Mouse (Mus musculus) 3T3-L1 (cell line): ENCODE data around the gene Klhl2.

Source experiments
- DNase-seq: peaks from one replicate; pipeline ENCODE4 v3.0.0-alpha.2; 2015; ENCODE audit warnings: low read depth, low spot score

The Klhl2 gene

DNA sequence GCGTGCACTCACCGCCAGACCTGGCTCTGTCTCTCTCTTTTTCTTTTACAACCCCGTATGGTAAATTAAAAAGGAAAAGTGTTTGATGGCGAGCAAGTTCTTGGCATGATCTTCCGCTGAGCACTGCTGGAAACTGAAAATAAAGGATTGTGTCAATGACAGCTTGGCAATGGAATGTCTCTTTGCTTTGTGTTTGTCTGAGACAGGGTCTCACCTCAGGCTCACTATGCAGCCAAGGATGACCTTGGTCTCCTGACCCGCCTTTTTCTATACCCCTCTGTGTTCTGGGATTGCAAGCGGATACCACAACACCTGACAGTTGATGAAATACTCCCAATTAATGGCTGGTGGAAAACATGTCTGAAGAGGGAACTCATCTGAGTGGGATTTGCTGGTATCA lies 80.2 kb downstream of the Klhl2 start:
- no peak for DNase-seq

DNA sequence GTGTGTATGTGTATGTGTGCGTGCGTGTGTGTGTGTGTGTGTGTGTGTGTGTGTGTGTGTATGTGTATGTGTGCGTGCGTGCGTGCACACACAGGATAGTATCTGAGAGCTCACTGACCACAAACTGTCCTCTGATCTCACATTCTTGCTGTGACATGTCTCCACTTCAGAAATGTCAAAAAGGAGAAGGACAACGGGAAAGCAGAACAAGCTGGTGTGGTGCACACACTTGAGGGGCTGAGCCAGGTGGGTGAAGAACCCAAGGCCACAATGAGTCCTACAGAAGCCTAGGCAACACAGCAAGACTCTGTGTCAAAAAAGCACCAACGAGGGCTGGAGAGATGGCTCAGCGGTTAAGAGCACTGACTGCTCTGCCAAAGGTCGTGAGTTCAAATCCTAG lies 81.2 kb downstream of the Klhl2 start:
- DNase-seq: no peak

DNA sequence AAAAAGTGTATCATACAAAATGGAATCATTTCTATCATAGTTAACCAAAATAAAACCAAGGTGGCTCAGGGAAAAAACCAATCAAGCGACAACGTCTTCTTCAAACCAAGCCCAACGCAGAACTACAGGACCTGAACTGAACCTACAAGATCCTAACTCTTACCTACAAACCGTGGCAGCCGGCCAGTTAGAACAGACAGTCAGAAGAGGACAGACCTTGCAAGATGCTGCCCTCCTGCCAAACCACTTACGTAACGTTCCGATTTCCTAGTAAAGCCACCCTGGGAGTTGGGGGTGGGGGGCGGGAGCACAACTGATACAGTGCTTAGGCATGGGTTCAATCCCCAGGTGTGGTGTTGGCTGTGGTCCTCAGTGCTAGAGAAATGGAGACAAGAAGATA lies 82.8 kb downstream of the Klhl2 start:
- DNase-seq: no peak

DNA sequence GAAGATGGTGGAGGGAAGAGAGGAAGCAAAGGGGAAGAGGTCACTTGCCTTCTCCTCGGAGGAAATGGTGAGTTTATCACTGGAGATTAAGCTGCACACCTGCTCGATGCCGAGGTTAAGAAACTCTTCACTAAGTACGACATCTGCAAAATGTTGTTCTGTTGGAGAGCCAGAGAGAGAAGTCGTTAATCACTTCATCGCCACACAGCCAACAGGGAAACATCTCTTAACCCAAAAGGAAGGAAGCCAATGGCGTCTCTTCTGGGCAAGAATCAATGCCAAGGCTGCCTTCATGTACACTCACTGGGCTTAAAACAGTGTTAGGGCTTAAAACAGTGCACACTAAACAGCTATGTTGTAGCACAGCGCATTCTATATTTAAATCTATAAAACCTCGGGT lies 85.7 kb downstream of the Klhl2 start:
- no peak for DNase-seq

DNA sequence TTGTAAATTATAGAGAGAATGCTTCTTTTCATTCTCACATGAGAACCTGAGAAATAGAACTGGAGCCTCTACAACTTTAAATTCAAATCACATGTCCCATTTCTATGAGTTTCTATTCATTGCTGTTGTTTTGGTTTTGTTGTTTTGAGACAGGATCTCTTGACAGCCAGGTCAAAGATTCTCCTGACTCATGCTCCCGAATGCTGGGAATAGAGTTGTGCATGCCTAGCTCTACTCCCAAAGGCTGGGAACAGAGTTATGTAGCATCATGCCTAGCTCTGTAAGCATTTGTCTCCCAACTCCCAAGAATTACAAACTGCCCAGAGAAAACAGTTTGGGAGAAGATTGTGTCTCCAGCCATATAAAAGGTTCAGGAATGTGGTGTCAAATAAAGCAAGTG lies 87.1 kb downstream of the Klhl2 start:
- DNase-seq: peak; percentile 19

DNA sequence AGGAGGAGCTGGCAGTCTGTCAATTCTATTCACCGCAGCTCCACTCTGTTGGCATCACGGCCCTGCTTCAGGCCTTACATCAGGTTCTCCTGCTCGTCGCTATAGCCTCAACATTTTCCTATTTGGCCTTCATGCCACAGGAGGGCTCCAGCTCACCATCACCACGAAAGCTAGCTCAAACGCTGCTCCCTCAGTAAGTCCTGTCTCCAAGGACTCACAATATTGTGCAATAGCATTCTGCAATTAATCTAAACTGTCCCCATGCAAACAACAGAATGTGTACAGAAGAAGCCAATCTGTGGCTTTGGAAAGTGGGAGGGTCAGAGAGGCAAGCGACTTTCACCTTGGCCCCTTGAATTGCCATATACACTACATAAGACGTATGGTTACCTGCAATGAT lies 88.4 kb downstream of the Klhl2 start:
- peak; percentile 59 for DNase-seq

DNA sequence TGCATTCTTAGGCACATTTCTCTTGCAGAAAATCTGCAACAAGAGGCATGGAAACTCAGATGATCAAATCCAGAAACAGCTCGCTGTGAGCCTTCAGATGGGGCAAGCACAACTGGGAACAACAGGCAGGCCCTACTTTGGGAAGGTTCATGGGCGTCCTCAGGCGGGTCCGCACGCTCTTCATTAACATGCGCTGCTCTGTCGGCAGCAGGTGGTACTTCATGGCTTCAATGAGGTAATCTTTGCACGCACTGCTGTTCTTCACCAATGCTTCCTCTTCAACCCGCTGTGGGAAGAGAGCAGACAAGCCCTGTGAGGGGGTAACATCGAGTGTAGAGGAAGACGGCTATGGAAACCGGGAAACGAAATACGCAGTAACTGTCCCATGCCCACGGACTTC lies 91.9 kb downstream of the Klhl2 start:
- DNase-seq: no peak

DNA sequence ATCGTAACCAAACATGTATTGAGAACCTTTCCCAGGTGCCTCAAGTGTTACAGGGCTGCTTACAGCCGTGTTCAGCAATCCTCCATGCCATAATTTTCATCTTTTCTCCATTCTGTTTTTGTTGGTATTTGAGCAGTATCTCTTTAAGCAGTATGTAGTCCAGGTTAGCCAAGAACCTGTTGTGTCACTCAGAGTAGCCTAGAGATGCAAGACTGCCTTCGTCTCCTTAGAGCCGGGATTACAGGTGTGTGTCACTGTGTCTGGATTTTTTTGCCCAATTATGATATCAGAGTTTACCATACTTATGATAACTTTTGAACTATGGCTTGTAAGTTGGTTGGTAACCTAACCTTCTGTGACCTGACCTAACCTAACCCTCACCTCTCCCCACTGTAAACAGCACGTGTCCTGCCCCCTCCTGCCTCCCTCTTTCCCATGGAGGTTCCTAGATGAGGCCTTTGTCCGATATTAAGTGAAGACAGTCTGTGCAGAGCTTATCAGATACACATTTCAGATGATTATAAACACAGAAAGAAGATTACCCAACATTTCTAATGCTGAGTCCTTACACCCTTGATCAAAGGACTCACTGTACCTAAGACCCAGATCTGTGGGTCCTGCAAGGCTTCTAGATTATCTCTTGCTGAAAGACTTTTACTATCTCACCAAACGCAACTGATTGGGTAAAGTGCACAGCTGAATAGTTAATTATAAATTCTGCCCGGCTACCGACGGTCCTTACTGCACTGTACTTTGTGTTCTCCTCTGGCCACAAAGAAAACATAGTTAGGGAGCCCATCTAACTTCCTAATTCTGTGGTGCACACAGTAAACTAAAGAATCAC lies 103.4 kb downstream of the Klhl2 start:
- no peak for DNase-seq

DNA sequence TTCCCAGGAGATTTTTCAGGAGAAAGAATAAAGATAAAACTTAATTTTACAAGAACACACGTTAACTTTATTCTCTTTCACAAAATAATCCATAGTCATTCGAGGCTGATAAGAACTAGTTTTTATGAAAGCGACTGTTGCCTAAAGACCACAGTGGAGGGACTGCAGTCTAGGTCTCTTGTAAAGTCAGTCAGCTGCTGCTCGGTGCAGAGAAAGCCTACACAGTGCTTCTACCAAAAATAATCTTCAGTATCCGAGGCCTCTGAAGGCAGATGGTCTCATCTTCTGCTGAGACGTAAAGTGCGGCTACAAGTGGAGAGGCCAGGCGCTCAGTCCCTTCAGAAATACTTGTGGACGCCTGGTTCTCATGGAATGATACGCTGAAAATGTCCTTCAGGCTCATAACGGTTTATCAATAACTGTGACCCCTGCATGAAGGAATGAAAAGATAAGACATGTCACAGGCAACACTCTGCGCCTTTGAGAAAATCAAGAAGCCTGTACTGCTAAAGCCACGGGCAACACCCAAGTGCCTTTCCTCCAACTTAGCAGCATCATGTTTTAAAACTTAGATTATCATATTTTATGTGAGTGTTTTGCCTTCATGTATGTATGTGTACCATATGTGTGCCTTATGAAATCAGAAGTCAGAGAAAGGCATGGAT lies 109.1 kb downstream of the Klhl2 start:
- DNase-seq: no peak

DNA sequence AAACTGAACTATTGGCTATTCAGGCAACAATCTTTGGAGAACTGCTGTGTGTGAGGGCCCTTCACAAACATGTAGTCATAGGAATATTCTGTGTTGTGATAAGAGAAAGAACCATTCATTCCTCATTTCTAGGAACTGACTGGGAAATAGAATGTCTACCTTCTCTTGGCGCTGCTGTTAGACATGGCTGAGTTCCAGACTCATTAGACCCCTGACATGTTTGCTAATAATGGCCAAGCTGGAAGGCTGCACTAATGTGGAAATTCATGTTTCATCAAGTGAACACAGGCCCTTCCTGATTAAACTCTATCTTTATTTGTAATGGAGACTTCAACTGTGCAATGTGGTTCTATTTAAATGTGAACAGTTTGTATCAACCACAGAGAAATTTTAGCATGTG lies 110.9 kb downstream of the Klhl2 start:
- DNase-seq: no peak

DNA sequence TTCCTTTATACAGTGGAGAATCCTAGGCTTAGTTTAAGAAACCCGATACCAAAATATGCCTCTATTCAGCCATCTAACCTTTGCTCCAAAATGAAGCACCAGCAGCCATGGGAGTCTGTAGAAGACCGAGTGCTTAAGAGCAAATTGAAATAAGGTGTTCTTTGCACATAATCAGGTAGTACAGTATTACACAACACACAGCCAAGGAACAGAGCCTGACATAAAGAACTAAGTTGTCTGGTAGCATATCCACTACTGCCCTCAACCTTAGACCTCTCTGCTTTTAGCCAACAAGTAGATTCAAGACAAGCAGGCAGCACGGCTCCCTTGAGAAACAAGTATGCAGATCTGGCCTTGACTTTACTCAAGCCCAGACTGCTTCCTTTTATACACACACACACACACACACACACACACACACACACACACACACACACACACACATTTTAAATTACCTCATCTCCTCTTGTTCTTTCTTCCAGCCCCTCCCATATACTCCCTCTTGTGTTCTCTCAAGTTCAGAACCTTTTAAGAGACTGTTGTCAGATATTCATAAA lies 113.0 kb downstream of the Klhl2 start:
- DNase-seq: no peak

DNA sequence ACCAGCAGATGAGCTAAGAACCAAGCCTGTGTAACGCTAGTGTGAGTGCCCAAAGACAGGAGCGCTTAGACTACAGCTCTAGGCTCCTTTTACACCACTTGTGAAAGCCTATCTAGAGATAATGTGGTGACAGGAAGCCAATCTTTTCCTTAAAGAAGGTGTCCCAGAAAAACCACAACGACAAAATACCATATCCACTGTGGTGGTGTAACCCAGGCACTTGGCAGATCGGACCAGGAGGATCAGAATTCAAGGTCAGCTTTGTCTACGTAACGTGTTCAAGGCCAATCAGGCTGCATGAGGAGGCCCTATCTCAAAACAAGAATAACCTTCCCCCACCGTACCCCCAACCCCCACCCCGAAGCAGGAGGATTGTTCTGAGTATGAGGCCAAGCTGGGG lies 114.7 kb downstream of the Klhl2 start:
- no peak for DNase-seq

DNA sequence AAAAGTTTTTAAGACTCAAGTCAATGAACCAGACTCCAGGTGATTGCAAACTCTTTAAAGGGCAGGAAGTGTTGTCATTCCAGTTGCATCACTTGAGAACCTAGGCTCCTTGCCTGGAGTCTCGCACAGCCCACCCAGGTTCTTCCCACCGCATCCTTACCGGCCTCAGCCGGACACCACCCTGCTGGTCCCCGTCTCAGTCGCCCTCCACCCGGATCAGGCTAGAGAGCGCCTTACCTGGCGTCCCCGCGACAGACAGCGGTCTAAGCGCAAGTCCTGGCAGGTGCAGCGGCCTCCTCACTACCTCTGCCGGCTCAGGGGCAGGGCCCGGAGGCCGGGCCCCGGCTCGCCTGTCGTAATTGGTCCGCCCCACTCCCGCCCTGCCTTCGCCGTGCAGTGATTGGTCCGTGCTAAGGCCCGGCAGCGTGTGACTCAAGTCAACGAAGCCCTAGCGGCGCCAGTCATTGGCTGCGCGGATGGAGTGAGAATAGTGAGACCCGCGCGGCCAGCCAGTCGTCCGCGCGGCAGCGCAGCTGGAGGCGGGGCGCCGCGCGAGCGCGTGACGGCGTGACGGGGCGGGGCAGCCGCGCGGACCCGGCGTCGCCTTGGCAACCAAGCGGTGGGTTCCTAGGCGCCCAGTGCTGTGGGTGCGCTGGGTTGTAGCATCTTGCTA lies 116.4 kb downstream of the Klhl2 start, which contains the start of gene Msmo1:
TSS of gene Msmo1 (minus strand) at position 522 of the 673 bp plus-strand sequence.
- DNase-seq: peak; percentile 99

DNA sequence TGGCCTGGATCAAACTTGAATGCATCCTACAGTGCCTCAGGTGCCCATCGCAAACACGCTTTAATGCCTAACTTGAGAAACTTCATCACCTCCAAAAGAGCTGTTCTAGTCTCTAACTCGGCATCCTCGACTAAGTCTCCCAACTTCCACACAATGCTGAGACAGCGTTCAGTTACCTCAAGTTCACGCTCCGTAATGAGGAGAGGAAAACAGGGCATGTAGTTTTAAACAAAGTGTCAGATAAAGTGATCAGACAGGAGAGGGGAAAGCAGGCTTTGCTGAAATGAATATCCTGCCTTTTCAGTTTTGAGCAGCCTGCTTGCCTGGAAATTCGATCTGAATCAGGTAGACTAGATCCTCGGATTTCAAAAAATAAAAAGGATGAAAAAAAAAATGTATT lies 117.2 kb downstream of the Klhl2 start:
- peak; percentile 29 for DNase-seq

DNA sequence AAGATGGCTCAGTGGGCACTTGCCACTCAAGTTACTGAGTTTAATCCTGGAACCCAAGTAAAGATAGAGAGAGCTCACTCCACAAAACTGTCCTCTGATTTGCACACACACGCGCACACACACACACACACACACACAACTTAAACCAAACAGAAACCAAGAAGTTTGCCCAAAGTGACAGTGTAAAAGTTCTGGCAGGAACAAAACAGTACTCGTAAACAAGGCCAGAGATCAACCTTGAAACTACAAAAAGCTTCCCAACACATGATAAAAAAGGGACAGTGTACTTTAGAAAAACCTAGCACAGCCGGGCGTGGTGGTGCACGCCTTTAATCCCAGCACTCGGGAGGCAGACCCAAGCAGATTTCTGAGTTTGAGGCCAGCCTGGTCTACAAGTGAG lies 121.7 kb downstream of the Klhl2 start:
- no peak for DNase-seq

DNA sequence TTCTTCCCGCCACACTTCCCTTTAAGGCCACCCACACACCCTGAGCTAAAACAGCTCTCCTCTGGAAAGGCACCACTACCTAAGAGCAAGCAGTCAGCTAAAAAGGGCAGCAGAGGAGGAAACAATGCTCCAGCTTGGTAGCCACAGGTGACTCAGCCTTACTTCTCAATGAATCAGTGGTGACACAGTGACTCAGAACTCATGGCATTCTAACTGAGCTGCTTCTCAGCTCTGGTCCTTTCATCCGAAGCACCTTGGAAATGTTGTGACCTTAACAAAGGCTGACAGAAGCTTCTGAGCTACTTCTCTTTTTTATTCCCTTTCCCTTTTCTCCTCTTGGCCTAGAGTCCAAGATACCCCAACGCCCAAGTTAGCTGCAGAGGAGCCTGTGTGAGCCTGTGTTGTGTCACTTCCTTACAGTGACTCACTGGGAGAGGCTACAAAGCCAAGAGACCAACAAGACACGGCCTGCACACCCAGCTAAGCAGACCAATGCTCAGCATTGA lies 123.6 kb downstream of the Klhl2 start:
- peak; percentile 93 for DNase-seq

DNA sequence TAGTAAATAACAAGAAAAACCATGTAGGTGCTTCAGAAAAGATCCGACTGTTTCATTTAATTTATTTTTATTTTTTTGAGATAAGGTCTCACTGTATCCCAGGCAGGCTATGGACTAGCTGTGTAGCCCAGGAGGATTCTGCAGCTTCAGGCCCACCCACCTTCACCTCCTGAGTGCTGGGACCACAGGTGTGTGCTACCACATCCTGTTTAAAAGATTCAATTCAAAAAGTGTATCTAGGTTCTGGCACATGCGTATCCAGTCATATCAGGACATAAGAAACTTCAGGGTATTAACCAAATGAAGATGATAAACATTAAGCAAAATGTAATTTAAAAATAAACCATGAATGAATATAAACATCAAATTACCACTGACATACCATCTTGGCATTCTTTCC lies 126.6 kb downstream of the Klhl2 start:
- DNase-seq: no peak

DNA sequence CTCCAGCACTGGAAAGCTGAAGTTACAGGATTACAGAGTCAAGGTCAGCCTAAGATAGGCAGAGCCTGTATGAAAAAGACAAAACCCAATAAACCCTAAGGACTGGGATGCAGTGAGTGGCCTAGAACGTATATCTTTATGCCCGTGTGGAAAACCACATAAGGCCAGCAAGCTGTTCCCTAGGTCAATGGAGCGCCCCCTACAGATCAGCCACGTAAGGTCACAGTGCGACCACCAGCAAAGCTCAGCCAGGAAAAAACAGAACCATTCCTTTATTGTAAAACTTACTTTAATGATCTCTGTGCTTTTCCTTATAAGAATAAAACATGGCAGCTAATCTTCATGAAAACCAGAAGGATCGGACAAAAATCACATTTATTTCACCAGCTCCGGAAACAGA lies 131.9 kb downstream of the Klhl2 start:
- no peak for DNase-seq

DNA sequence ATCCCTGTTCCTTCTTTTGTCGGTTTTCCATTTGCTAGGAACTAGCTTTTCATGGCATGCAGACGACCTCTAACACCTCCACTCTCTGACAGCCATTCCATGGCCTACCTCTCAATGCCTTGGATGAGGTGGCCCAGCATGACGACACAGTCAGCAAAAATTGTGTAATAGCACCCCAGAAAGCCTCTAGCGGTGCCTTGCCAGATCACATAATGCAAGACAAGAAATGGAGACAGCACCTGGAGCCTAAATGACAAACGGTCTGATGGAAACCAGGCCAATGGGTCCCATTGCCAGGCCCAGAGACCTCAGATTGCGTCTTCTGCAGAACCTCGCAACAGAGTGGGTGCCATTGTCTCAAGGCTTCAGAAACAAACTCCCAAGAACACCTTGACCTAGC lies 137.3 kb downstream of the Klhl2 start:
- DNase-seq: no peak

DNA sequence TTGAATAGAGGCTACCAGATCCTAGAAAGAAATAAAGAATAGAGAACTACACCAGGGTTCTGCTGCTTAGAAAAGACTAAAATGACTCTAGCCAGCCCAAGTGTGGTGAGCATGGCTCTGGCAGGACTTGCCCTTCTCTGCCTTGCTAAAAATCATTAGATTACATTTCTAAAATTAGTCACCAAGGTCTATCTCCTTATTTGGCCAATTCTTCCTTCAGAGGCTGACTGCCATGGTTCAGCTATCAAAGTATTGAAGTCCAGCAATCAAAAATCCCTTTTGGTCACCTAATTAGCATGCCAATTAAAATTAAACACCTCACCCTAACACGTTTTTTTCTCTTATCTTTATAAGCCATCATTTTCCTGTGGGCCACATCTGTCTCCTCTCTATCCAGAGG lies 138.3 kb downstream of the Klhl2 start:
- no peak for DNase-seq

DNA sequence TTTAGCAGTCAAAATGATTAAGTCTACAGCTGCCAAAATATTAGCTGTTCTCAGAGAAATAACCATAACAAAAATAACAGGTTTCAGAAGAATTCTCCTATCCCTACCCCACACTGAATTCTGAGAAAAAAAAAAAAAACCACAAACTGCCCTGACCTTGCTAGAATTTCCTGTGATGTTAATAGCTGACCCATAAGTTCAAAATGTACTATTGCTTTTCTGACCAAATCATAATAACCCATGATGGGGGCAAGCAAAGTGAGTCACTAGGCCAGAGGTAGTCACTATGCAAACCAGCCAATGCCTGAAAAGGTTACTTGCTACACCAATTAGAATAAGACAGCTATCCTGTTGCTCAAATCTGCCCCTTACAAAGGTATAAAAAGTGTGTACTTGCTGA lies 142.3 kb downstream of the Klhl2 start:
- no peak for DNase-seq

DNA sequence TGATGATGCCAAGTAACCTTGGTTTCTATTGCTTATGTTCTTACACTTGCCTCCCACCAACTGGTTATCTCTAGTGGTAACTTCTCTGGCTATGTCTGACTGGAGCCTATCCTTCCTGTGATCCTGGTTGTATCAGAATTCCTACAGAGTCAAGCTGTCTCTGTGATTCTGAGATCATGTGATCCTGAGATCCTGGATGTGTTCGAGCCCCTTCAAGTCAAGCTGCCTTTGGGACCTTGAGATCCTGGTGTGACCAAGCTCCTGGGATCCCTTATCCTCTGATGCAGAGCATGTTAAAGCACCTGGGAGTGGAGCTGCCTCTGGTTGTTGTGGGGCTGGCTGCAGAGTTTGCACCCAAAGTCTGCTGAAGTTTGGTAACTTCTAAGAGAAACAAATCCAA lies 146.6 kb downstream of the Klhl2 start:
- no peak for DNase-seq
